Mouse (Mus musculus) thymus, adult 2 months (tissue): Measurements from ENCODE around the gene Snorc.

Experiments used
- CTCF ChIP-seq: fragments of 200-500 bp; IDR thresholded peaks from 2 replicates; pipeline ENCODE4 v1.5.1; 2012; ENCODE audit warnings: mild to moderate bottlenecking, control low read depth, low read length, moderate library complexity, borderline replicate concordance; ENCODE audit not compliant: control insufficient read depth, poor library complexity, insufficient read depth; ENCODE audit errors: extremely low read depth
- POLR2A ChIP-seq: fragments of 200-500 bp; IDR thresholded peaks from 2 replicates; pipeline ENCODE4 v1.6.1; 2012; ENCODE audit warnings: mild to moderate bottlenecking, low read length, control low read depth, moderate library complexity; ENCODE audit not compliant: control insufficient read depth, poor library complexity, insufficient read depth; ENCODE audit errors: extremely low read depth

DNA sequence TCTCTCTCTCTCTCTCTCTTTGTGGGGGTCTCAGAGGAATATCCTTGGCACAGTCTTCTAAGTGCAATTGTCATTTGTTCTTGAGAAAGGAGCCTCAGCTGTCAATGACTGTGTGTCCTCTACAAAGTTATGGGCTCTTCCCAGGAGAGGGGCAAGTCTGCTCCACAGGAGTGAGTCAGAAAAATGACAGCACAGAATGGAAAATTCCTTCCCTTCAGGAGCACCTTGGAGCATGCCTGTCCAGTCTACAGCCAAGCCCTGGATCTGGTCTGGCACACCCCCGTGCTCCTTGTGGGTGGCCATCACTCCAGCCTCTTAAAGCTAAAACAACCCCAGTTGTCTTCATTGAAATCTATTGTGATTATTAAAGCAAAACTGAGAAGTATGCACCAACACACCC lies 51.5 kb downstream of the Snorc start:
- TF ChIP-seq CTCF (no peak), POLR2A (no peak)
